In genomic region chr13:64107535-64107934, GRCm38 (mm10) we compare ENCODE assay signal across 8 mouse cellular contexts. TPM values are rescaled to one million over a fixed set of nuclear protein-coding genes. Genes with fewer than 3 reads are reported as not detected.
DNase-seq lines count a peak whose midpoint lies in the region; ATAC-seq lines count a peak whose summit lies in the region.

No protein-coding gene starts in this region.

- no peak for ATAC-seq in kidney, embryonic 15.5 days (replicated peaks; ENCODE audit: low FRiP score)
- peak; percentile 79 for ATAC-seq in hindbrain, embryonic 13.5 days (ENCODE audit: low FRiP score)
- peak; percentile 66 for ATAC-seq in midbrain, embryonic 13.5 days

- WGBS in kidney, embryonic 15.5 days = 33% methylated on average over 8 of the region's 8 CpGs
- WGBS in hindbrain, embryonic 13.5 days = 6% methylated on average over 8 of the region's 8 CpGs
- WGBS in midbrain, embryonic 13.5 days = 17% methylated on average over 8 of the region's 8 CpGs

- H3K36me3 ChIP-seq in kidney, embryonic 15.5 days = no peaks in the 10 kb centered on the region
- H3K36me3 ChIP-seq in hindbrain, embryonic 13.5 days = no peaks in the 10 kb centered on the region; the same call in 1 of the 2 replicates
- no peaks in the 10 kb centered on the region for H3K36me3 ChIP-seq in midbrain, embryonic 13.5 days

- no peak overlapping the region for H3K27ac ChIP-seq in kidney, embryonic 15.5 days
- 0 out of 2 replicates have a peak overlapping the region, but pooled peaks have one; percentile 52 for H3K27ac ChIP-seq in hindbrain, embryonic 13.5 days
- 0 out of 2 replicates have a peak overlapping the region, but pooled peaks have one; percentile 19 for H3K27ac ChIP-seq in midbrain, embryonic 13.5 days

- no peak for DNase-seq in kidney, adult 9 months
- DNase-seq in ZHBTc4 (ENCODE audit: low read depth, low spot score) = peak; percentile 27
- DNase-seq in urinary bladder, postnatal 36 days (ENCODE audit: low spot score in 2 of 2) = no peak
- DNase-seq in urinary bladder, postnatal 14 days (ENCODE audit: low spot score) = no peak
- DNase-seq in right cerebral cortex, adult 2 months (ENCODE audit: low spot score in 2 of 2) = no peak

- no peak overlapping the region for H3K9ac ChIP-seq in kidney, embryonic 15.5 days
- 0 out of 2 replicates have a peak overlapping the region, but pooled peaks have one; percentile 46 for H3K9ac ChIP-seq in hindbrain, embryonic 13.5 days
- H3K9ac ChIP-seq in midbrain, embryonic 13.5 days (replicated peaks) = peak overlapping the region; percentile 41; the same call in 1 of the 2 replicates

- no peak overlapping the region for H3K4me3 ChIP-seq in kidney, embryonic 15.5 days (replicated peaks)
- 0 out of 2 replicates have a peak overlapping the region, but pooled peaks have one; percentile 5 for H3K4me3 ChIP-seq in hindbrain, embryonic 13.5 days
- no peak overlapping the region for H3K4me3 ChIP-seq in midbrain, embryonic 13.5 days (replicated peaks)

- H3K4me1 ChIP-seq in kidney, embryonic 15.5 days = peaks cover 10% of the 10 kb centered on the region
- H3K4me1 ChIP-seq in hindbrain, embryonic 13.5 days (replicated peaks) = peaks cover 19% of the 10 kb centered on the region
- peaks cover 16% of the 10 kb centered on the region for H3K4me1 ChIP-seq in midbrain, embryonic 13.5 days (replicated peaks)

- H3K4me2 ChIP-seq in kidney, embryonic 15.5 days = 0 out of 2 replicates have a peak overlapping the region, but pooled peaks have one; percentile 10
- H3K4me2 ChIP-seq in hindbrain, embryonic 13.5 days = peak overlapping the region; percentile 36
- H3K4me2 ChIP-seq in midbrain, embryonic 13.5 days (replicated peaks) = 0 out of 2 replicates have a peak overlapping the region, but pooled peaks have one; percentile 23

- no peaks in the 10 kb centered on the region for H3K27me3 ChIP-seq in kidney, embryonic 15.5 days
- H3K27me3 ChIP-seq in hindbrain, embryonic 13.5 days = peaks cover 14% of the 10 kb centered on the region
- 0 out of 2 replicates have a peak, but pooled peaks cover 9% of the 10 kb centered on the region for H3K27me3 ChIP-seq in midbrain, embryonic 13.5 days

- no peaks in the 10 kb centered on the region for H3K9me3 ChIP-seq in kidney, embryonic 15.5 days (replicated peaks)
- H3K9me3 ChIP-seq in hindbrain, embryonic 13.5 days = no peaks in the 10 kb centered on the region
- no peaks in the 10 kb centered on the region for H3K9me3 ChIP-seq in midbrain, embryonic 13.5 days

RNA-seq across cellular contexts. Expression of gene Hsd17b3, which starts 18.5 kb away (rescaled TPM):
- polyA plus RNA-seq in kidney, embryonic 15.5 days (2015; fragmentation: Nextera tagmentation; extraction: Ambion mirVana) = not detected in 2 replicates
- not detected in 2 replicates for polyA plus RNA-seq in hindbrain, embryonic 13.5 days (2015; fragmentation: Nextera tagmentation; extraction: Ambion mirVana)
- not detected in 2 replicates for polyA plus RNA-seq in midbrain, embryonic 13.5 days (2015; fragmentation: Nextera tagmentation; extraction: Ambion mirVana)

RNA-seq across cellular contexts. Expression of gene Slc35d2, which starts 21.6 kb away (rescaled TPM):
- polyA plus RNA-seq in kidney, embryonic 15.5 days (2015; fragmentation: Nextera tagmentation; extraction: Ambion mirVana) = 3.9 and 4.7 TPM in 2 replicates
- 2.5 and 3.1 TPM in 2 replicates for polyA plus RNA-seq in hindbrain, embryonic 13.5 days (2015; fragmentation: Nextera tagmentation; extraction: Ambion mirVana)
- 1.4 and 2.2 TPM in 2 replicates for polyA plus RNA-seq in midbrain, embryonic 13.5 days (2015; fragmentation: Nextera tagmentation; extraction: Ambion mirVana)

RNA-seq across cellular contexts. Expression of gene Zfp367, which starts 45.5 kb away (rescaled TPM):
- 17.1 and 17.6 TPM in 2 replicates for polyA plus RNA-seq in kidney, embryonic 15.5 days (2015; fragmentation: Nextera tagmentation; extraction: Ambion mirVana)
- 5.7 and 6.6 TPM in 2 replicates for polyA plus RNA-seq in hindbrain, embryonic 13.5 days (2015; fragmentation: Nextera tagmentation; extraction: Ambion mirVana)
- 7.8 and 8.0 TPM in 2 replicates for polyA plus RNA-seq in midbrain, embryonic 13.5 days (2015; fragmentation: Nextera tagmentation; extraction: Ambion mirVana)

RNA-seq across cellular contexts. Expression of gene Habp4, which starts 54.1 kb away (rescaled TPM):
- polyA plus RNA-seq in kidney, embryonic 15.5 days (2015; fragmentation: Nextera tagmentation; extraction: Ambion mirVana) = 26.1 and 27.1 TPM in 2 replicates
- polyA plus RNA-seq in hindbrain, embryonic 13.5 days (2015; fragmentation: Nextera tagmentation; extraction: Ambion mirVana) = 28.9 and 29.9 TPM in 2 replicates
- 19.7 and 25.1 TPM in 2 replicates for polyA plus RNA-seq in midbrain, embryonic 13.5 days (2015; fragmentation: Nextera tagmentation; extraction: Ambion mirVana)
